Mouse (Mus musculus): Measurements from ENCODE around the gene Rlim. TPM values are rescaled to one million over a fixed set of nuclear protein-coding genes. Genes with fewer than 3 reads are reported as not detected.

Gene Rlim
- polyA plus RNA-seq (2015; fragmentation: Illumina TruSeq; extraction: RNeasy Lipid Tissue Mini Kit (QIAGEN cat#74804); ENCODE audit: insufficient read depth, low replicate concordance), result 47.6 TPM

DNA sequence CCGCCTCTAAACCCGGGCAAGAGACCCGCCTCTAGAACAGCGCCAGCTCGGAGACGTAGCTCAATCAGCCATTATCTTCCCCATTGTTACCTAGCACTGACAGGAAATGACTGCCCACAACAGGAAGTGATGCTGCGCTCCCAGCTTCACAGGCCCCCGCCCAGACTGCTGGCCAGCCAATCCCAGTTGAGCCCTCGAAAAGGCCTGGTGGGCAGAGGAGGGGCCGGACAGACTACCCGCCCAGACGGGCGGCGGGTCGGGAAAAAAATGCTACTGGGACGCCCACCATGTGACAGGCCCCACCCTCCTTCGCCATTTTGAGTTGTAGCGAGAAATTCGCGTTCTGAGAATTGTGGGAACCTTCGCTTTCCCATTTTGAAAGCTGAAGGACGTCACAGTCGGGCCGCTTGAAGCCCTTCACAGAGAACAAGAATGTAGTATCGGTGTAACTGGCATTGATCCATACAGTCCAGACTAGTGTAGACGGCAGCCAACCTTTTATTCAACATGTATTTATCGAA, at the start of gene Rlim:
TSS of gene Rlim (minus strand) at position 116 of the 521 bp plus-strand sequence.

Other genes starting within 250 kb of the Rlim start
- 4.6 TPM for gene Slc16a2, start 159.3 kb downstream of the Rlim start, polyA plus RNA-seq (2015; fragmentation: Illumina TruSeq; extraction: RNeasy Lipid Tissue Mini Kit (QIAGEN cat#74804); ENCODE audit: insufficient read depth, low replicate concordance)
- 0.19 TPM for gene Nexmif, start 219.9 kb upstream of the Rlim start, polyA plus RNA-seq (2015; fragmentation: Illumina TruSeq; extraction: RNeasy Lipid Tissue Mini Kit (QIAGEN cat#74804); ENCODE audit: insufficient read depth, low replicate concordance)

All from spleen, adult 10 weeks (tissue).